Mouse (Mus musculus) embryonic fibroblast, embryonic 13.5 days (primary cell): Measurements from ENCODE around the gene Nipa2.

Experiments used
- CTCF ChIP-seq: IDR thresholded peaks from 2 replicates; pipeline ENCODE4 v1.5.1; 2011; ENCODE audit warnings: mild to moderate bottlenecking, control low read depth, low read length, moderate library complexity, borderline replicate concordance; ENCODE audit not compliant: insufficient read depth
- POLR2A ChIP-seq: IDR thresholded peaks from 2 replicates; pipeline ENCODE4 v1.6.1; 2011; ENCODE audit warnings: low read depth, mild to moderate bottlenecking, control low read depth, low read length, moderate library complexity

- TF ChIP-seq POLR2A (no peak), CTCF (no peak)
Measured at GRCm38 (mm10) chr7:56011018-56011333, 48.7 kb upstream of the Nipa2 start.
